Mouse (Mus musculus) layer of hippocampus, adult 9-11 months (tissue): Measurements from ENCODE around the gene Ghr.

Experiments
- DNase-seq: peaks from one replicate; pipeline ENCODE4 v3.0.0; 2022

Gene Ghr

DNA sequence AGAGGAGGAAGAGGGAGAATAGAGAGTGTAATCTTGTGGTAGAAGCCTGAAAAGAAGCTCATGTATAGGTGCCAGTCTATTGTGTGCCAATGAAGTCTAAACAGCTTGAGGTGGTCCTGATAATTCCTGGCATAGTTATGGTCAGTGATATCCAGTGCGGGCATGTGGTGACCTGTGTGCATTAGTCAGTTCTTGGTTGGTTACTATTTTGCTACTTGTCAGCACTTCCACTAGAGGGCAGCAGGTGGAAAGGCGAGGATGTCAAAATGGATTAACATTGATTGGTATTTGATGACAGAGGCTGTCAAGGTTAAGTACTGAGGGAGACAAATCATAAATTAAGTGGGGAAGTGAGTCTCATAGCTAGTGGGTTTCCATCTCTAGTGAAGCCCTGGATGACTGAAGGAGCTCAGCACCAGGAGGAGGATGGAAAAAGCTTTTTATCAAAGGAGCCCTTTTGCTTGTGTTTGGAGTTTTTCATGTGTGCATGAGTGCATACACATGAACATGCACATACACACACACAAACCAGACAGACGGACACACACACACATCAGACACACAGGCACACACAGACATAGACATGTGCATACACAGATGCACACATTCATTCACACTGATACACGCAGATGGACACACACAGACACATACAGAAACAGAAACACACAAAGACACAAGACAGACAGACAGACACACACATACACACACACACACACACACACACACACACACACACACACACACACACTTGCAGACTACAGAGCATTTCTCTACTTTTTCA is 141.6 kb downstream of the Ghr start:
- DNase-seq: no peak

DNA sequence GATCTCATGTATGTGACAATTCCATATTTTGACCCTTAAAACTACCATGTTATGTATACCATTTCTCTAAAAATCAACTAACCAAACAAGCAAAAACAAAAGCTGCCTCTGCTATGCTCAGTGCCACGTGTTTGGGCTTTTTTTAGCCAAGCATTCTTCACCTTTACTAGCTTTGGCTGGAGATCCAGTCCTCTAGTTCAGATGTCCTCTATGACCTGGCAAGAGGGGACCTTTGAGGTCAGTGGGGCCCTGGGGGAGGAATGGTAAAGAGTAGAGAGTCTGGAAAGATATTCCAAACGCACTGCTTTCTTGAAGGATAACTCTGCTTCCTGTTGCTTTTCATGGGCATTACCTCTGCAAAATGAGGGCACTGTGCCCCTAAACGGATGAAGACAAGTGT is 145.9 kb downstream of the Ghr start:
- no peak for DNase-seq

DNA sequence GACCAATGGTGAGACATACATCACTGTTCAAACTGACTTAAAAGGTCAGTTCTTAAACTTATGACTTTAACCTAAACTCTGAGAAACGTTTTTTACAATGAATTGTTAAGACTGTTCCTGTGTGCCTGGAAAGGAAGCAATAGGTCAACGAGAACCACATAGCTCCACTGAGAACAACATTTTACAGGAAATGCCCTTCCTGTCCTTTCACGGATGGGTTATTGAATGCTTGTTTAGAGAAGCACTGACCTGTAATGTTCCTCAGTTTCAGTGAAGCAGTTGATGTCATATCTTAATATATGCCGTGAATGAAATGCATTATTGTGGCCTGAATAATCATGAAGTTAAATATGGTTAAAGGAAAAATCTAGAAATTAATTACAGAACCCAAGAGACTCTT is 147.7 kb downstream of the Ghr start:
- no peak for DNase-seq

DNA sequence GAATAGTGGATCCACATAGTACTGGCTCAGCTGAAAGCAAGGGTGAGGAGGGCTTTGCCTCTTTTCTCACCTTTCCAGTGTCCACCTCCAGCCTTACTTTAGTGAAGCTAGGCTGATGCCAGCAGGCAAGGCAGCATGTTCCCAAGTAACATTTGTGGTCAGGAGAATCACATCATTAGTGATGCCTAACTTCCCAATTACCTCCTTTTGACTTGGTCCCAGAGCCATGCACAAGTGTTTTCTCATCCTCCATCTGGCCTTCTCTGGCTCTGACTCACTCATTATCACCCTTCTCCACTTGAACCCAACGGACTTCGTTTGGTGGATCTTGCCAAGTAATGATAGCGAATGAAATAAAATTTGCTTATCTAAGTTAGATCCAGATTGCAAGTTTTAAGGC is 148.8 kb downstream of the Ghr start:
- DNase-seq: no peak

DNA sequence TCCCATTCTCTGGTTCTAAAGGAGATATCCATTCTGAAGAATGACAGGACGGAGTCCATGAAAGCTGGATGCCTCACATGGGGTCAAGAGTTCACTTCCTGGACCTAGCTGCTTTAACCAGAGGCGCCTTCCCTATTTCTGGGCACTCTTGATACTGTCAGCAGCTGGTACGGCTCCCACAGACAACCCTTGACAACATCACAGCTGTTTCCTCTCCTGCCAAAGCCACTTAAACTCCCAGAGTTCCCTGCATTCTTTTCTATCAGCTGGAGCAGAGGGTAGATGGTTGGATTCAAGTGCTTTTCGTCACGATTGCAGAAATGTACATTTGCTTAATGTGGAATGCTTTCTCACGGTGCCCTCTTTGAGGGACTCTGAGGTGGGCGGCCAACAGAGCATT is 150.0 kb downstream of the Ghr start:
- DNase-seq: no peak

DNA sequence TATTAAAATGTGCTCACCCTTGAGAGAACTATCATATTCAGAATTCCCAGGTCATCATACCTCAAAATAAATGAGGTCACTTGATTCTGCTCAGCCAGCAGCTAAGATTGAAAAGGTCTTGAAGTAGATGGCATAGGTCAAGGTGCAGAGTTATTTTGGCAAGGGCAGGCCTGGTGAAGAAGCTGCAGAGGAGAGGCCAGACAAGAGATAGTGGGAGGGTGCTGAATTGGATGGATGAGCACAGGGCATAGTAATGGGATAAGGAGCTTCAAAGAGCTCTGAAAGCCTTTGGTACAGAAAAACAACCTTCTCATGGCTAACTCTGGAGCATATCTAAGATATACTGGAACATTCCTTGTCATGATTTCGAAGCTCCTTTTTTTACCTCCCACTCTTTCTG is 150.5 kb downstream of the Ghr start:
- DNase-seq: no peak

DNA sequence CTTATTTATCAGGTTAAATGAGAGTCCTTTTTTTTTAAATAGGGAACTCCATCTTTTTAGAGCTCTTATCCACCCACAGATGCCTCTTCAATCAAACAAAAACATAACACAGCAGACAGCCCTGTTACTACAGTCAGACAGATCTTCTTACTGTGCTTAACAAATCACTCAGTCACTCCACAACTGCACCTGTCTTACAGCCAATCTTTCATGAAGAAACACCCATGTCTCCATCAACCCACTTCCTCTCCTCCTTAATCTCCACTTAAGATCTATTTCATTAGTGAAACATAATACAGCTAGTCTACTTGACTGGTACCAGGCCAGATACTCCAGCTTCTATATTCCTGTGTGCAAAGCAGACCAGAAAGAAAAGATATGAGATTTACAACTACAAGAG is 153.9 kb downstream of the Ghr start:
- DNase-seq: no peak

DNA sequence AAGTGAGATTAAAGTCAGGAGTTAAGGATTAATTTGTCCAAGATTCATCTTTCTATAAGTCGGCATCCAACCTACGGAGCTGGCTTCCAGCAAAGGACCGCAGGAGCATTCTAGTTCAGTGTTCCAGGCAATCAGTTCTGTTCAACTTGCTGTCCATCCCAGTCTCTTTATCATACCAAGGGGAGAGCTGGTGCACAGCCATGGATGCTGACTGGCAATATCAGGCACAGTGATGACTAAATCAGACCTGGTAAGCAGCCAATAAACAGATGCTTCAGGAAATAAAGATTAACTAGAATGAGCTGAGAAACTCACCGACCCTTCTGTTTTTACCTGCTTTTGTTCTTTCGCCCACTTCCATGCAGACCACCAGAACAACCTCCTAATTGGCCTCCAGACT is 154.3 kb downstream of the Ghr start:
- DNase-seq: peak; percentile 6

DNA sequence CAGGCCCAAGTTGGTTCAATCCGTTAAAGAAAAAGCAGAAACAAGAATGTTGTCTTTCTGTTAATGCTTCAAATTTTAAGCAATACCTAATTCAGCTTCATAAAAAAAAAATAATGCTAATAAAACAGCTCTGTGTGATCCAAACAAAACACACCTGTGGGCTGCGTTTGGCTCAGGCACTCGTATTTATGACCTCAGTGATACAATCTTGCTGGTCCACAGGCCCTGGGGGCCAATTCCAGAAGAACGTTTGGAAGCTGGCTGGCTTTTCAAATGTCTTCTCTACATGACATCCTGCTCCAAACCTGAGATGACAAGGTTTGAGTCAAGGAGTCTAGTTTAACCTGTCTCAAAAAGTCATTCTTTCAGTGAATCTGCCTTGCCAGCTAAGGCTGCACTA is 156.9 kb downstream of the Ghr start:
- DNase-seq: no peak

DNA sequence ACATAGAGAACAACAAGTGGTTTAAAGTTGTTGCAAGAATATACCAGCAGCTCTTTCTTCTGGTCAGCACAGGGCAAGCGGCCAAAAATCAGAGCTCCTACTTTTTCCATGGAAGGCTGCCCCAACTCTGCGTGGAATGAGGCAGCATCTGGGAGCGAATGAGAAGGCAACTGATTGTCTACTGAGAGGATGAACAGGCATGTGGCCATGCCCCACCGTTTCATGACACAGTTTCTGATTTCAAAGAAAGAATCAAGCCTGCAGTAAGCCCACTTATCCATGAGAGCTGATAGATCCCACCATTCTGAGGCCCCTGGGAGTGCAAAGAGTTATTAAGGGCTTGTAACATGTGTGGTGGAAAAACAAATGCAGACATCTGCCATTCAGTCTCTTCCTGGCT is 160.1 kb downstream of the Ghr start:
- DNase-seq: no peak

DNA sequence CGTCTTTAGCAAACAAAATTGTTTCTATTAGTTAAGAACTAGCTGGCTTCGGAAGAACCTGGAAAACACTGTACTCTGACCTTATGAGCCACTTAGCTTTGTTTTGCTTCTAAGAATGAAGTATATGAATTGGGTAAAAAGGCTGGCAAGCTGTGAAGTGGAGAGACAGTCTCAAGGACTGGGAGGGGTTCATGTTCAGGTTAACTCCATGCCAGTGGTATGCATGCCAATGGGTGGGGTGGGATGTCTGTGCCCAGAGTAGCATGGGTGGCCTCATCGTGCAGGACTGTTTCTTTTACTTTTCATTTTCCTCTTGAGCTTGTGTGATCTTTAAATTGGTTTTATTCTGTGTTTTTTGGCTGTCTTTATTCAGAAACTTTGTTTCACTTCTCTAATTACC is 165.6 kb downstream of the Ghr start:
- no peak for DNase-seq

DNA sequence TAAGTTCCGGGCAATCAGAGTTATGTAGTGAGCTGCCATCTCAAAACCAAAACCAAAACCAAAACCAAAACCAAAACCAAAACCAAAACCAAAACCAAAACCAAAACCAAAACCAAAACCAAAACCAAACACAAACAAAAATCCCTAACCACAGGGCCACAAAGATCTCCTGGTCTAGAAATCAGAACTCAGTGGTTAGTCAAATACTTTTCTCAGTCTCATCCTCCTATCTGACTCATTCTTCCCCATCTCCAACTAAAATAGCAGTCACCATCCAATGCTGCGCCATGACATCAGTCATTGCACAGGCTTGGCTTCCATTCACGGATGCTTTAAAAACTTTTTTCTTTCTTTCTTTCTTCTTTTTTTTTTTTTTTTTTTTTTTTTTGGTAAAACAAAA is 170.2 kb downstream of the Ghr start:
- no peak for DNase-seq

DNA sequence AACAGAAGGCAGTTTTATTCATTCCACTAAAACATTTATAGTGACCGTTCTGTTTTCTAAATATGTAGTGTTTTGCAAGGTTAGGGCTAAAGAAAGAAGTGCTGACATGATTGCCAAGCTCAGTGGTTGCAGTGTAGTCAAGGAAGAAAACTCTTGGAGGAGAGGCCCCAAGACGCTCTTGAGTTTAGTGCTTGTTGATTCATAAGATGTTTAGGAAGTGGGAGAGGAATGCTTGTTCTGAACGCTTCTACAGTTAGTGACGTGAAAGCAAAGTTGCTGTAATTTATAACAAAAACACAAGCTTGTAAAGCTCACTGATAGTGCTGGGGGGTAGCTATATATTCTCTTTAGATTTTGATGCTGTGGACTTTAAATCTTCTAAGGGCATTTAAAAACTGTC is 174.8 kb downstream of the Ghr start:
- no peak for DNase-seq

DNA sequence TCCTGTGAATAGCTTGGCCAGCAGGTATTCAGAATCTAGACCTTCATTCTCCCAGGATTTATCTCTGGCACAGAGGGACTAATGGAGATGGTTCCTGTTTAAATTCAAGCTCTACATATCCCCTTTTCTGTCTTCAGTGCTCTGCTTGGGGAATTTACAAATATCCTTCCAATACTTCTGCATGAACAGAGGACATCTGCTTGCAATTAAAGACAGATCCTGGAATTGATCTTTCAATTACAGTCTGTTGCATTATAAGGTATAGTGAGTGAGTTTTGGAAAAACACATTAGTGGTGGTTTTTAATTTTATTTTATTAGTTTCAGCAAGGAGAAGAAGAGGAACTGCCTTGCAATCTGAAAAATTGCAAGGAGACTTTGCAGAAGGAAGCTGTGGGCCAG is 184.1 kb downstream of the Ghr start:
- no peak for DNase-seq

DNA sequence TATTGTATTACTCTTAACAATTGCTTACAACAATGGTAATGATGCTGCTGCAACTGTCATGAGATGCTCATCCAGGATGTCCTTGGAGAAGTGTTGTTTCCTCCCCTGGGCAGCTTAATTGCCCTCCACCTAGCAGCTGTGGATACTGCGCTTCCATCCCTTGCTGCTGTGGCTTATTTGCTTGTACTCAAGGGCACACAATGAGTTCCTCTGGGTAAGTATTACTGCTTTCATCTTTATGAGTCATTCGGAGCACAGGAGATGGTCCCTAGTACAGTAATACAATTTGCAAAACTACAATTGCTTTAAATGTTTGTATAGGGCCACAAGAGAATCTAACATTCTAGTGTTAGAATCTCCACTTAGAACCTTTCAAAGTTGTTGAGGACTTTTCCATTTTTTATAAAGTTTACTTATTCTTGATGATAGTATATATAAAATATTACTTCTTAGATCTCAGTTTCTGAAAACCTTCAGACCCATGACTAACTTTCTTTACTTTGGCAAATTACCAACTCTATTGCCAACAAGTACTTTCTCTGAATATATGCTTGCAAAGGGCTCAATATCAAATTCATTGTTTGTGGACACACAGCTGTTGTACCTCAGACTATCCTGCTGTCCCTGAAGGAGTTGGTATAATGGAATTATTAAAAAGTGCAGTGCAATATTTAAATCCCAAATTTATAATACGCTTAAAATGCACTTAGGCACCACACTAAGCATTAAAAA is 185.8 kb downstream of the Ghr start:
- no peak for DNase-seq

DNA sequence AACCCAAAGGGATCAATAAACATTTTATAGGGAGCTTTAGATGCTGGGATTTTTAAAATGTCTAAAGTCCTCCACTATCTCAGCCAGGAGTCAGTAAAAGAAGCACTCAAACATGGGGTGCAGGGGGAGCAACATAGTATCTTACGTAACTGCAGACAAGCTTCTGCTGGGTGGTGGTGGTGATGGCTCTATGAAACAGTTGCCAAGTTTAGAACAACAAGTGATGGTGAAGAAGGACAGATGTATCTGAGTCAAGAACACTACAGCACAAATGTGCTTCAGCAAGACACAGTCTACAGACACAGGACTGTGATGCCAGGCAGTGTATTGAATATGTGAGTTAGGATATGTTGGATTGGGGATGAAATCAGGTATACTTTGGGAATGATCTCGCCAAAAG is 187.1 kb downstream of the Ghr start:
- no peak for DNase-seq

DNA sequence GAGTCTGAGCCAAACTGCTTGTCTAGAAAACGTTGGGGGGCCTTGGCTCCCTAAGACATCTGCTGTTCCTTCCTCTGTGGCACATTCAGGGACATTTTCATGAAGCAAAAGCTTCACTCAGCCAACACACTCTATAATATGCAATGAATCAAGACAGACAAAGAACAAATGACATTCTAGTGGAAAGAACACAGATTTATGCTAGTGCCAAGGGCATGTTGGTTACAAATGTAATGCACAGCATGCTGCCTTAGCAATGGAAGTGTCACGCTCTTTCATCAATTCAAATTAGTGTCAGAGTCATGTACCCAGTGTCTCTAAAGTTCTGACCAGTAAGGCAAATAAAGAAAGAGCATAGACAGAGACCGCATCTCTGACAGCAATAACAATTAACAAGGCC is 187.6 kb downstream of the Ghr start:
- no peak for DNase-seq

DNA sequence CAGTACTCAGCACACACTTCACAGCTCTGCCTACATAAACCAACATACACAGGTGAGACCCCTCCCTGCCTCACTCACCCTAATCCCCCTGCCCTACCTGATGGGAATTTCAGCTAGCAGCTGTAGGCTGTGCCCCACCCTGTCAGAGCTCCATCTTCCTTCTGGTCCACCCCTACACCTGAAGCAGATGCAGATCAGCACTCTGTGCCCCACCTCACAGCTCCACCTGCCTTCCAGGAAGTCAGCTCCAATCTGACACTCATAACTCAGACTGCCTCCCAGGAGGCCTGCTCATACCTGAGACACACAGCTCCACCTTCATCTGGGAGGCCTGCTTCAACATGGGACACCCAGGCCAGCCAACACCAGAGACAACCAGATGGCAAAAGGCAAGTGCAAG is 192.6 kb downstream of the Ghr start:
- DNase-seq: no peak

DNA sequence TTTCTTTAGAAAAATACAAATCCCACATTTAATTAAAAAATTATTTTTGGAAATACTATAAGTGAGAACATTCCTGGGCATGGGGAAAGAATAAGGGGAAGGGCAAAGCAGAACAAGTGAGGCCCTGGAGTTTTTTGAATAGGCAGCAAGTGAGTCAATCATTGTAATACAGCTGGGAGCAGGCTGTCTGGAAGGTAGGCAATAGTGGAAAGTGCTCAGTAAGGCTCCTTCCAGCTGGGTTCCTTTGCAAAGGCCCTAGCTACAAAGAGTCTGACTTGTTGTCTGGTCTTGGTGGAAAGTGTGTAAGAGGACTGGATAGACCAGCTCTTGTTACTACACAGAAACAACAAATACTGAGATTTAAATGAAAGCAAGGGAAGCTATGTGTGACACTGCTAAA is 194.3 kb downstream of the Ghr start:
- no peak for DNase-seq

DNA sequence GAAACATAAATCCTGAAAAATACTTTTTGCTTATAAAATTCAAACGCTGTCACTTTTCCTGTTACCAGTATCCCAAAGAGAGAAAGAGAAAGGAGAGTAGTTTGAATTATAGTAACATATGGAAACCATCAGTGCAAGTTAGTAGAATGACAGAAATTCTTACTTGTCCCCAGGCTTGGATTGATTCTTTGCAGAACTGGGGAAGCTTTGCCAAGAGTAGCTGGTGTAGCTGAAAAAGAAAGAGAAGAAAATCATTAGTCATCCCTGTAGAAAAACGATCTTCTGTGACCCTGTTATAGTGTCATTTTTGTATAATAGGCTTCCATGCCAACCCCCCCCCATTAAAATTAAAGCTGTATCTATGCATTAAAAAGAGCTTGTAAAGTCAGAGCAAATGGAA is 194.8 kb downstream of the Ghr start:
- DNase-seq: no peak

DNA sequence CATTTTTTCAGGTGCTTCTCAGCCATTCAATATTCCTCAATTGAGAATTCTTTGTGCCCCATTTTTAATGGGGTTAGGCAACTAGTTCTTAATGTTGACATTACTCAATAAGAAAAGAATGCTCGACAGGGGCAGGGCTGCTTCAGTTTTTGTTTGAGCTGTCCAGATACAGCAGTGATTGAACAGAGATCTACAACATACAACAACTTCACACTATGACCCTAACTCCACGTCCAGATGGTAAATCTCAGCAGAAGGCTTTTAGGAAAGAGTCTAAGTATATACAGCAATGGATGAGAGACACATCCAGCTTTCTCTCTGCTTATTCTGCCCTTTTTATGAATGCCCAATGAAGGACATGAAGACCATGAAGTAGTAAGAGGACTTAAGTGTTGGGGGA is 199.5 kb downstream of the Ghr start:
- no peak for DNase-seq

DNA sequence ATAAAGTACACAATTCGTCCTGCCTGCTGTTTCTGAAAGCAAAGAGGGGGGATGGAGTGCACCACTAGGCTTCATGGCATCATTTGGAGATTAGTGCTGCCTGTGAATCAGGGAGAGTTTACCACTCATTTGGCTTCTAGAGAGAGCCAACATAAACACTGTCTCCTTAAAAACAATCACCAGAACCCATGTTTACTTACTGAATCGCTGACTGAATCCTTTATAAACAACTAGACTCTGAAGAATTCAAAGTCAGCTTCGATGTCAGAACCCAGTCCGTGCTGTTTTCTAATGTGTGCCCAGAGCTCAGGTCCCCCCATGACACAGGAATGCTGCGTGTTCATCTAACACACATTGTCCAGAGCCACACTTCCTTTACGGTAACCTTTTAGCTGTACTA is 201.9 kb downstream of the Ghr start:
- DNase-seq: no peak

DNA sequence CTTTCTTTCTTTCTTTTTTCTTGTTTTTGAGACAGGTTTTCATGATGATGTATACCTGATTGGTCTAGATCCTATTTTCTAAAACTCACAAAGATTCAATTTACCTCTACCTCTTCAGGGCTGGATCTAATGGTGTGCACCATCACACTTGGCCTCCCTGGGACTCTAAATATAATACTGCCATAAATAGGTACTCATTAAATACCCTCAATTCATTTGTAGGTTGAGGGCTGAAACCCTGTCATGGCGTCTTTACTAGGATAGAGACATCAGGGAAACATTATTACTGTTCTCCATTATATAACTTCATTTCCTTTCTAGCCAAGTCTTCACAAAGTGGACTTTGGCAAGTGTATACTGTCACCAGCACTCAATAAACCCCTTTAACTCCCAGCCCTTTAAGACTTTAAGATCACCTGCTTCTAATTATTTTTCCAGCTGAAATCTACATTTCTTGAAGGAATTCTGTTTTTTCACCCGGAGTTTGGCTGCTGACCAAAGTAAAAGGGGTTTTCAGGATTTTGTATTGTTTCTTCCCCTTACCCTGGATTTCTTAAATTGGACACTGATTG is 214.9 kb downstream of the Ghr start:
- DNase-seq: no peak

DNA sequence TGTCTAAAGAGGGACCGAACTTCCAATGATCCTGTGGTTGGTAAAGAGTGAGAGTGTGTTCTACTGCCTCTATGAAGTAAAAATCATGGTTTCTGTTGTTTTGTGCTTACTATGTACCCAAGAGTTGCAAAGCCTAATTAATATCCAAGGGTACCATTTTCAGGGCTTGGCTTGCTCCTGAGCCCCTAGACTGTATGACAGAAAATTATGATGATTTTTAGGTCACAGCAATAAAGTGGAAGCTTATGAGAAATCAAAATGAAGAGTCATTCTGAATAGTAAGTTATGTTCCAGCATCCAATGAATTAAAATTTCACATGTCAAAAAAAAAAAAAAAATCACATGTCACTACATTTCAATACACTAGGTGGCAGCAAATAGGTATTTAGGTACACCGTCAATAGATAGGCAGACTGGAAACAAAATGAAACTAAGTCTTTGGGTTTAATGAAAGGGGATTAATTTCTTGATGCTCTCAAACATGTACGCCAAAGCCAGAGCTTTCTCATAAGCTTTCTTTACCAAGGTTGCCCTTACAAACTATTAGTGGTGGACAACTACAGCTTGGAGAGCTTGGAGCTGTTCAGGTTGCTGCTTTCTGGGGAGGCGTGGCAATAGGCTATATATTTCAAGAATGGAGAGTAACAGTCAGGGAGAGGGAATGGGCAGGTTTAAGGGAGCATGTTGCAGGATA is 227.1 kb downstream of the Ghr start:
- DNase-seq: no peak
